In the genomic region with DNA sequence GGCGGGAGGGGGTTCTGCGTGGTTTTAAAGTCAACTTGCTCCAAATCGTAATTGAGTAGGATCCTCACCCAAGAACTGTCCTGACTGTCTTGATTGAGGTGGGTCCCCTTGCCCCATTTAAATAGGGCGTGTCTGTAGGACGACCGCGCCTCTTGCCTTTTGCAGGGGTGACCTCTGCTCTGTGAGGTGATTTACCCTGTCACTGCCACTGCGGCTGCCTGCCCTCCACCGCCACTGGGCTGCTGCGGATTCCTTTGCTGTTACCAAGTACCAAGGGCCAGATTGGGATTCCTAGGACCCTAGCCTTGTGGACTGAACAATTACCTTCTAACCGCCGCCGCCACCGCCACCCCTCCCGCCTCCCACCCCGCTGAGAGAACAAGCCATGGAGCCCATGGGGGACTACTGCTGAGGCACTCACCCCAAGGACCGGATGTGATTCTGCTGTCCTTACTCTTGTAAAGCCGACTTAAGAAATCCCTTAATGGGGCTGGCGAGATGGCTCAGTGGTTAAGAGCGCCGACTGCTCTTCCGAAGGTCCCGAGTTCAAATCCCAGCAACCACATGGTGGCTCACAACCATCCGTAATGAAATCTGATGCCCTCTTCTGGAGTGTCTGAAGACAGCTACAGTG, we compare ENCODE assay signal across 8 mouse cellular contexts. TPM values are rescaled to one million over a fixed set of nuclear protein-coding genes. Genes with fewer than 3 reads are reported as not detected.
A peak's percentile ranks its signal among the peaks of the same experiment; 100 is the strongest.
DNase-seq lines count a peak whose midpoint lies in the region; ATAC-seq and TF ChIP-seq lines count a peak whose summit lies in the region.

No protein-coding gene starts in this region.

- peak overlapping the region; percentile 67 for H3K4me2 ChIP-seq in heart, embryonic 12.5 days
- H3K4me2 ChIP-seq in kidney, postnatal 0 days (ENCODE audit: low read length) = peak overlapping the region; percentile 55

- no peak for TF ChIP-seq CTCF in kidney, postnatal 0 days (IDR thresholded peaks at IDR 0.05; ENCODE audit: low read depth)

- no peaks in the 10 kb centered on the region for H3K36me3 ChIP-seq in heart, embryonic 12.5 days
- no peaks in the 10 kb centered on the region for H3K36me3 ChIP-seq in kidney, postnatal 0 days (ENCODE audit: insufficient read depth, low read length)

- no peaks in the 10 kb centered on the region for H3K27me3 ChIP-seq in heart, embryonic 12.5 days (replicated peaks)
- no peaks in the 10 kb centered on the region for H3K27me3 ChIP-seq in kidney, postnatal 0 days (ENCODE audit: insufficient read depth, low read length)

- peak overlapping the region; percentile 20; the same call in 1 of the 2 replicates for H3K9ac ChIP-seq in heart, embryonic 12.5 days
- H3K9ac ChIP-seq in kidney, postnatal 0 days (ENCODE audit: low read depth, low read length) = peak overlapping the region; percentile 31; the same call in 1 of the 2 replicates

- peak; percentile 51 for ATAC-seq in heart, embryonic 12.5 days (ENCODE audit: insufficient number of reproducible peaks, low FRiP score)
- peak; percentile 61 for ATAC-seq in kidney, postnatal 0 days (replicated peaks; ENCODE audit: low FRiP score, low read depth)
- ATAC-seq in megakaryocyte progenitor cell, adult 5-6 weeks (replicated peaks; ENCODE audit: poor library complexity) = peak; percentile 17; the same call in 1 of the 2 replicates
- no peak for ATAC-seq in megakaryocyte, adult 5-6 weeks (ENCODE audit: poor library complexity, severe bottlenecking)
- no peak for ATAC-seq in monocyte, adult 5-6 weeks (replicated peaks; ENCODE audit: insufficient number of reproducible peaks, low FRiP score, low TSS enrichment, poor library complexity, severe bottlenecking)

- H3K27ac ChIP-seq in heart, embryonic 12.5 days (ENCODE audit: poor library complexity, severe bottlenecking) = peak overlapping the region; percentile 7; the same call in 1 of the 2 replicates
- H3K27ac ChIP-seq in kidney, postnatal 0 days = no peak overlapping the region

- no peaks in the 10 kb centered on the region; the same call in 1 of the 2 replicates for H3K9me3 ChIP-seq in heart, embryonic 12.5 days (replicated peaks)
- no peaks in the 10 kb centered on the region for H3K9me3 ChIP-seq in kidney, postnatal 0 days (replicated peaks; ENCODE audit: low read length)

- intact Hi-C loops in left cerebral cortex, postnatal 10 days (cut with DNase I) = no loop called here

- H3K4me3 ChIP-seq in heart, embryonic 12.5 days = peak overlapping the region; percentile 39
- peak overlapping the region; percentile 26 for H3K4me3 ChIP-seq in kidney, postnatal 0 days (replicated peaks; ENCODE audit: low read depth, low read length)

- H3K4me1 ChIP-seq in heart, embryonic 12.5 days (replicated peaks) = peaks cover 15% of the 10 kb centered on the region
- no peaks in the 10 kb centered on the region for H3K4me1 ChIP-seq in kidney, postnatal 0 days (replicated peaks; ENCODE audit: insufficient read depth, low read length)

- 5% methylated on average over 24 of the region's 24 CpGs for WGBS in heart, embryonic 12.5 days
- WGBS in kidney, postnatal 0 days = 8% methylated on average over 23 of the region's 24 CpGs

- peak; percentile 10 to 13 for DNase-seq in urinary bladder, postnatal 36 days (ENCODE audit: low spot score in 2 of 2)
- DNase-seq in urinary bladder, adult 2 months (ENCODE audit: low spot score) = no peak
- DNase-seq in kidney, postnatal 0 days (ENCODE audit: low spot score) = peak; percentile 40
- DNase-seq in left cerebral cortex, postnatal 10 days (ENCODE audit: extremely low spot score in 1 of 2, low spot score in 2 of 2) = no peak

RNA-seq across cellular contexts. Expression of a gene that starts 20.2 kb away (rescaled TPM):
- polyA plus RNA-seq in urinary bladder, adult 2 months (2012; rRNA removed) = 23.5 and 27.5 TPM in 2 replicates
- polyA plus RNA-seq in heart, embryonic 12.5 days (2016; fragmentation: Nextera tagmentation; extraction: Ambion mirVana) = 12.1 and 12.7 TPM in 2 replicates
- 12.7 and 16.0 TPM in 2 replicates for polyA plus RNA-seq in kidney, postnatal 0 days (2015; fragmentation: Nextera tagmentation; extraction: Ambion mirVana)
- 35.2 and 66.9 TPM in 2 replicates for total RNA-seq in megakaryocyte progenitor cell, adult 5-6 weeks (2015)
- total RNA-seq in megakaryocyte progenitor cell, adult 5-6 weeks (2017) = 11.9 and 14.1 TPM in 2 replicates
- 10 to 100 TPM; 85.6 to 85.8 TPM for total RNA-seq in left cerebral cortex, postnatal 10 days (2021)
- total RNA-seq in megakaryocyte, adult 5-6 weeks (2015) = 30.3 and 33.7 TPM in 2 replicates
- total RNA-seq in megakaryocyte, adult 5-6 weeks (2017) = 14.0 and 17.6 TPM in 2 replicates
- 18.1 to 30.8 TPM (median 25.0 TPM) in 3 replicates for total RNA-seq in monocyte, adult 5-6 weeks (2017)

RNA-seq across cellular contexts. Expression of a gene that starts 53.1 kb away (rescaled TPM):
- polyA plus RNA-seq in urinary bladder, adult 2 months (2012; rRNA removed) = 13.4 and 15.8 TPM in 2 replicates
- polyA plus RNA-seq in heart, embryonic 12.5 days (2016; fragmentation: Nextera tagmentation; extraction: Ambion mirVana) = 8.6 and 9.8 TPM in 2 replicates
- 9.9 and 10.6 TPM in 2 replicates for polyA plus RNA-seq in kidney, postnatal 0 days (2015; fragmentation: Nextera tagmentation; extraction: Ambion mirVana)
- total RNA-seq in megakaryocyte progenitor cell, adult 5-6 weeks (2015) = 17.0 and 20.6 TPM in 2 replicates
- total RNA-seq in megakaryocyte progenitor cell, adult 5-6 weeks (2017) = 17.4 and 17.5 TPM in 2 replicates
- total RNA-seq in left cerebral cortex, postnatal 10 days (2021) = 1 to 10 TPM; 2.9 to 3.2 TPM
- total RNA-seq in megakaryocyte, adult 5-6 weeks (2015) = 9.7 and 9.8 TPM in 2 replicates
- total RNA-seq in megakaryocyte, adult 5-6 weeks (2017) = 7.5 and 8.9 TPM in 2 replicates
- total RNA-seq in monocyte, adult 5-6 weeks (2017) = 11.4 to 18.1 TPM (median 16.3 TPM) in 3 replicates

Comparison
In these comparisons a context has a peak if more than half of its experiments do, and no peak if none do; other contexts are left out.
1. DNase-seq: peak in urinary bladder, postnatal 36 days (2 of 2) and kidney, postnatal 0 days (single experiment); none in urinary bladder, adult 2 months (single experiment) and left cerebral cortex, postnatal 10 days (0 of 2).
2. ATAC-seq: peak in heart, embryonic 12.5 days (single experiment), kidney, postnatal 0 days (single experiment) and megakaryocyte progenitor cell, adult 5-6 weeks (single experiment); none in megakaryocyte, adult 5-6 weeks (single experiment) and monocyte, adult 5-6 weeks (single experiment).